Mouse (Mus musculus): ENCODE data around the gene Sp9. TPM values are rescaled to one million over a fixed set of nuclear protein-coding genes. Genes with fewer than 3 reads are reported as not detected.

Gene Sp9
- total and polyA plus RNA-seq, 3 experiments, result 0.55 TPM; not detected in 2

DNA sequence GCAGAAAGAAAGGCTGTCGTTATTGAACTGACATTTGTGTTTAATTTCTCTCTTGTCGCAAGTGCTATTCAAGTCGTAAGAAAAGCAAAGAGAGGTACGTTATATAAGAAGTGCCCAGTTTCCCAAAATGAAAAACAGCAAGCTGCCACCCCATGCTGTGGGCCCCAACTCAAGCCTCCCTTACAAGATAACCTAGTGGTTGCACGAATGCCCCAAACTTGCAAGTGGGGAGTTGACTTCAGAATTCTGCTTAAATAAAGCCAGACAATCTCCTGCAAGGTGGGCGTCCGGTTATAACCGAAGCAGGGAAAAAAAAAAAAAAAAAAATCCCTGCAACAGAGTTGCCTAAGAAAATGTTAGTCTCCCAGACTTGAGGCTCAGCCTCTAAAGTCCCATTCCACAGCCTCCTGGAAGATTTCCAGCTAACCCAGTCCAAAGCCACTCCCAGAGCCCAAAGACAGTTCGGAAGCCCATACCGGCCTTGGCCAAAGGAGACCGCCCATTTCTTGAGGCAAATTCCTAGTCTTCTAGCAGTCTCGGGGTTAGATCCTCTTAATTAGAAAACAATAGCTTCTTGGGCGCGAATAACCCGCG, 8.5 kb upstream of the Sp9 start:
- Histone ChIP-seq H3K4me2 (ENCODE audit: insufficient read depth, low read depth, poor library complexity, severe bottlenecking) (no peak overlapping the region), H3K27ac (ENCODE audit: insufficient read depth, low read depth) (no peak overlapping the region), H3K9me3 (replicated peaks; ENCODE audit: low read length) (peaks cover 3% of the 10 kb centered on the region), H3K79me2 (replicated peaks; ENCODE audit: control insufficient read depth, extremely low read depth, insufficient read depth, poor library complexity, severe bottlenecking) (no peaks in the 10 kb centered on the region), H3K4me3 (replicated peaks in 1 of 3; ENCODE audit: low read depth in 2 of 3, low read length in 2 of 3, poor library complexity in 1 of 3) (no peak overlapping the region), H3K9ac (ENCODE audit: insufficient read depth, low read depth) (no peak overlapping the region), H3K4me1 (ENCODE audit: control insufficient read depth in 1 of 2, insufficient read depth in 2 of 2) (no peaks in the 10 kb centered on the region), H3K36me3 (replicated peaks in 1 of 2; ENCODE audit: control insufficient read depth in 1 of 2, insufficient read depth in 1 of 2, low read length in 1 of 2) (no peaks in the 10 kb centered on the region), H3K27me3 (replicated peaks) (no peaks in the 10 kb centered on the region)
- dilution Hi-C loops (cut with MboI; ENCODE audit: extremely low pct_ligation_motif_present, extremely low pct_unique_long_range_greater_than_20kb, low sequenced_read_pairs), result no loop called here
- TF ChIP-seq SIN3A (IDR thresholded peaks at IDR 0.05; ENCODE audit: low read length) (no peak), JUND (conservative IDR thresholded peaks at IDR 0.05; ENCODE audit: low read depth, low read length) (no peak), IRF4 (IDR thresholded peaks at IDR 0.05; ENCODE audit: low read depth, low read length) (no peak), MAX (IDR thresholded peaks at IDR 0.05; ENCODE audit: low read length) (no peak), CHD2 (IDR thresholded peaks at IDR 0.05; ENCODE audit: low read length) (no peak), CTCF (conservative IDR thresholded peaks at IDR 0.05 in 1 of 2, IDR thresholded peaks at IDR 0.05 in 1 of 2; ENCODE audit: low read depth in 2 of 2, low read length in 2 of 2) (no peak), MYC (IDR thresholded peaks at IDR 0.05; ENCODE audit: low read depth, low read length) (no peak), MAZ (IDR thresholded peaks at IDR 0.05; ENCODE audit: low read depth, low read length) (no peak), ZMIZ1 (IDR thresholded peaks at IDR 0.05; ENCODE audit: low read depth, low read length) (no peak), BHLHE40 (IDR thresholded peaks at IDR 0.05; ENCODE audit: low read depth, low read length) (no peak), PAX5 (IDR thresholded peaks at IDR 0.05; ENCODE audit: low read length) (no peak), POLR2AphosphoS2 (IDR thresholded peaks at IDR 0.05; ENCODE audit: low read depth, low read length) (no peak), POLR2A (IDR thresholded peaks at IDR 0.05; ENCODE audit: low read depth, low read length) (no peak), CHD1 (IDR thresholded peaks at IDR 0.05; ENCODE audit: low read depth, low read length) (no peak), ZC3H11A (IDR thresholded peaks at IDR 0.05; ENCODE audit: low read depth, low read length) (no peak)
- in situ Hi-C loops (cut with MboI; ENCODE audit: low pct_ligation_motif_present, low pct_unique_long_range_greater_than_20kb, low sequenced_read_pairs), result loop anchor here (10.0 kb wide), 1 partner anchor 48 kb away; the partner anchor contains the start of gene Ola1
- DNase-seq (ENCODE audit: extremely low read depth), result no peak

DNA sequence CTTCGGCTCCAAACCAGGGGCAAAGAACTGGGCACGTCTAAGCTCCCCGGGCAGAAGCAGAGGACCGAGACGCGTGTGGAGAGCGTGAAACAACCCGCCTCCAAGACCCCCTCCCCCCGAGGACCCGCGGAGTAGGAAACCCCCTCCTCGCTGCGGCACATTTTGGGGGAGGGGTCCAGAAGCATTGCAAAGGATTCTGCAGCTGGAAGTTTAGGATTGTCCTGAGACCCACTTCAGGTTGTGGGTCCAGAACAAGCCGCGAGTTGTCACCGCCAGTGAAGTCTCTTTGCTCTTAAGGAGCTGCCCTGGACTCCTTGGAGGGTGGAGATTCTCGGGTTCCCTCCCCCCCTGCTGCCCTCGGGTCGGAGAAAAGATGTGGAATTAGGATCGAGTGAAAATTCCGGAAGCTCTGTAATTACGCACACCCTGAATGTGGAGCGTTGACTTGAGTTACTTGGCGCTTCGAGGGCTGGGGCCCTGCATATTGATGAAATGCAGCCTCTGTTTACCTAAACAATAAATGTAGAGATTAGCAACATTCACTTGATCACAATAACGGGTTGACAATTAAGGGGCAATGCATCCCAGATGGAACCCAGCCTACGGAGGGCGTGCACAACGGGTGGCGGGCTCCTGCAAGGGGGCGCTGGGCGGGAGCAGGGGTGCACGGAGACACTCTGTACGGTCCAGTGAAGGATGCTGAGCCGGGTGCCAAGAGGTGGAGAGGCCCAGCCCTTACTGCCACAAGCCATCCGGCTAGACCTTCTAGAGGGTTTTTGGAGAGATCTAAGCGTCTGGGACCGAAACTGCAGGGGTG, 7.7 kb upstream of the Sp9 start:
- Histone ChIP-seq H3K9me3 (replicated peaks; ENCODE audit: low read length) (peaks cover 3% of the 10 kb centered on the region), H3K27me3 (replicated peaks) (no peaks in the 10 kb centered on the region), H3K36me3 (replicated peaks in 1 of 2; ENCODE audit: control insufficient read depth in 1 of 2, insufficient read depth in 1 of 2, low read length in 1 of 2) (no peaks in the 10 kb centered on the region), H3K4me3 (replicated peaks in 1 of 3; ENCODE audit: low read depth in 2 of 3, low read length in 2 of 3, poor library complexity in 1 of 3) (no peak overlapping the region), H3K4me1 (ENCODE audit: control insufficient read depth in 1 of 2, insufficient read depth in 2 of 2) (no peaks in the 10 kb centered on the region), H3K79me2 (replicated peaks; ENCODE audit: control insufficient read depth, extremely low read depth, insufficient read depth, poor library complexity, severe bottlenecking) (no peaks in the 10 kb centered on the region), H3K4me2 (ENCODE audit: insufficient read depth, low read depth, poor library complexity, severe bottlenecking) (no peak overlapping the region), H3K27ac (ENCODE audit: insufficient read depth, low read depth) (no peak overlapping the region), H3K9ac (ENCODE audit: insufficient read depth, low read depth) (no peak overlapping the region)
- no peak for DNase-seq (ENCODE audit: extremely low read depth)
- in situ Hi-C loops (cut with MboI; ENCODE audit: low pct_ligation_motif_present, low pct_unique_long_range_greater_than_20kb, low sequenced_read_pairs), result loop anchor here (10.0 kb wide), 1 partner anchor 49 kb away; the partner anchor contains the start of gene Ola1
- TF ChIP-seq CHD2 (IDR thresholded peaks at IDR 0.05; ENCODE audit: low read length), result no peak
- TF ChIP-seq NELFE (IDR thresholded peaks at IDR 0.05; ENCODE audit: low read depth, low read length), result no peak
- TF ChIP-seq E2F4 (IDR thresholded peaks at IDR 0.05; ENCODE audit: insufficient replicate concordance, low read depth, low read length), result no peak
- TF ChIP-seq MAZ (IDR thresholded peaks at IDR 0.05; ENCODE audit: low read depth, low read length), result no peak
- no peak for TF ChIP-seq KAT2A (IDR thresholded peaks at IDR 0.05; ENCODE audit: insufficient replicate concordance, low read length)
- no peak for TF ChIP-seq IRF4 (IDR thresholded peaks at IDR 0.05; ENCODE audit: low read depth, low read length)
- no peak for TF ChIP-seq SIN3A (IDR thresholded peaks at IDR 0.05; ENCODE audit: low read length)
- no peak for TF ChIP-seq MEF2A (IDR thresholded peaks at IDR 0.05; ENCODE audit: borderline replicate concordance, low read depth, low read length)
- no peak for TF ChIP-seq CTCF (conservative IDR thresholded peaks at IDR 0.05 in 1 of 2, IDR thresholded peaks at IDR 0.05 in 1 of 2; ENCODE audit: low read depth in 2 of 2, low read length in 2 of 2)
- TF ChIP-seq TBP (conservative IDR thresholded peaks at IDR 0.05; ENCODE audit: low read depth, low read length), result no peak
- no peak for TF ChIP-seq TCF12 (IDR thresholded peaks at IDR 0.05; ENCODE audit: low read depth, low read length)
- TF ChIP-seq USF1 (IDR thresholded peaks at IDR 0.05; ENCODE audit: low read depth, low read length), result no peak
- TF ChIP-seq ETS1 (conservative IDR thresholded peaks at IDR 0.05; ENCODE audit: low read depth, low read length), result no peak
- TF ChIP-seq MAFK (IDR thresholded peaks at IDR 0.05; ENCODE audit: insufficient replicate concordance, low read length), result no peak
- TF ChIP-seq UBTF (IDR thresholded peaks at IDR 0.05; ENCODE audit: low read depth, low read length), result no peak
- no peak for TF ChIP-seq ZMIZ1 (IDR thresholded peaks at IDR 0.05; ENCODE audit: low read depth, low read length)
- dilution Hi-C loops (cut with MboI; ENCODE audit: extremely low pct_ligation_motif_present, extremely low pct_unique_long_range_greater_than_20kb, low sequenced_read_pairs), result no loop called here

All from CH12.LX (cell line).